Mouse (Mus musculus): Measurements from ENCODE around the gene Aldob. TPM values are rescaled to one million over a fixed set of nuclear protein-coding genes. Genes with fewer than 3 reads are reported as not detected.
"Not testable (repeated sequence)": the region's sequence is repeated elsewhere in the genome, so short reads cannot be mapped to it uniquely, and the experiment has no call there.

Aldob gene
- polyA plus RNA-seq, 1 experiment from 2014 or later = 529 TPM

- 67% methylated on average over 5 of the region's 5 CpGs for WGBS (ENCODE audit: insufficient replicate concordance)
- H3K4me1 ChIP-seq (ENCODE audit: control insufficient read depth, low read depth, low read length) = peaks cover 12% of the 10 kb centered on the region
- no peak overlapping the region for H3K27ac ChIP-seq (ENCODE audit: low read length)
- no peak overlapping the region for H3K9ac ChIP-seq (ENCODE audit: low read depth, low read length)
- H3K9me3 ChIP-seq (replicated peaks; ENCODE audit: control insufficient read depth, low read length) = no peaks in the 10 kb centered on the region
- peak overlapping the region; percentile 25 for H3K4me3 ChIP-seq (ENCODE audit: low read depth, low read length)
- H3K36me3 ChIP-seq (ENCODE audit: control insufficient read depth, insufficient read depth) = peaks cover 13% of the 10 kb centered on the region
- H3K4me2 ChIP-seq (ENCODE audit: low read depth, low read length) = peak overlapping the region; percentile 40
- H3K27me3 ChIP-seq (ENCODE audit: control insufficient read depth, insufficient read depth, low read depth, low read length) = no peaks in the 10 kb centered on the region
- ATAC-seq (ENCODE audit: low read depth) = no peak
Measured at GRCm38 (mm10) chr4:49519476-49519875, 29.9 kb downstream of the Aldob start.

GRCm38 (mm10) chr4:49514441-49514840 is 34.9 kb downstream of the Aldob start:
- Histone ChIP-seq H3K27ac (ENCODE audit: low read length) (no peak overlapping the region), H3K4me3 (ENCODE audit: low read depth, low read length) (no peak overlapping the region), H3K36me3 (ENCODE audit: control insufficient read depth, insufficient read depth) (peaks cover 19% of the 10 kb centered on the region), H3K9ac (ENCODE audit: low read depth, low read length) (no peak overlapping the region), H3K27me3 (ENCODE audit: control insufficient read depth, insufficient read depth, low read depth, low read length) (no peaks in the 10 kb centered on the region), H3K4me1 (ENCODE audit: control insufficient read depth, low read depth, low read length) (peaks cover 6% of the 10 kb centered on the region), H3K4me2 (ENCODE audit: low read depth, low read length) (no peak overlapping the region), H3K9me3 (replicated peaks; ENCODE audit: control insufficient read depth, low read length) (no peaks in the 10 kb centered on the region)
- 91% methylated on average over 6 of the region's 6 CpGs for WGBS (ENCODE audit: insufficient replicate concordance)
- no peak for ATAC-seq (ENCODE audit: low read depth)

DNA sequence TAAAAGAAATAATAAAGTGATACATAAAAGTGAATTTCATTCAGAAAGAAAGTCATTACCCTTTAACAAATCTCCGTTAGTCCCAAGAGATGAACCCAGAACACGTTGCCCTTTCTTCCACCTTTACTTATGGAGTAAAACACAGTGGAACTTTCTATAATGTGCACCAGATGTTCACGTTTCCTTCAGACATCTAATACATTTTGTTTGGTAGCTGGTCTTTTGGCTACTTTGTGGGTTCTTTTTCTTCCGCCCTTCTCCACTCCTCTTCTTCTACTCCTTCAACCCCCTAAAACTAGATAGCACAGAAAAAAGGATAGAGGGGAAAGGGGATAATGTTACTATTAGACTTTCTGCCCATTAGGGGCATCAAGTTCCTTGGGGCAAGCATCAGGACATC is 36.7 kb downstream of the Aldob start:
- Histone ChIP-seq H3K4me2 (ENCODE audit: low read depth, low read length) (no peak overlapping the region), H3K9me3 (replicated peaks; ENCODE audit: control insufficient read depth, low read length) (no peaks in the 10 kb centered on the region), H3K27ac (ENCODE audit: low read length) (no peak overlapping the region), H3K4me3 (ENCODE audit: low read depth, low read length) (no peak overlapping the region), H3K4me1 (ENCODE audit: control insufficient read depth, low read depth, low read length) (no peaks in the 10 kb centered on the region; the same call in 1 of the 2 replicates), H3K36me3 (ENCODE audit: control insufficient read depth, insufficient read depth) (peaks cover 15% of the 10 kb centered on the region), H3K9ac (ENCODE audit: low read depth, low read length) (no peak overlapping the region), H3K27me3 (ENCODE audit: control insufficient read depth, insufficient read depth, low read depth, low read length) (no peaks in the 10 kb centered on the region)
- 85% methylated on average over 4 of the region's 4 CpGs for WGBS (ENCODE audit: insufficient replicate concordance)
- ATAC-seq (ENCODE audit: low read depth) = no peak

DNA sequence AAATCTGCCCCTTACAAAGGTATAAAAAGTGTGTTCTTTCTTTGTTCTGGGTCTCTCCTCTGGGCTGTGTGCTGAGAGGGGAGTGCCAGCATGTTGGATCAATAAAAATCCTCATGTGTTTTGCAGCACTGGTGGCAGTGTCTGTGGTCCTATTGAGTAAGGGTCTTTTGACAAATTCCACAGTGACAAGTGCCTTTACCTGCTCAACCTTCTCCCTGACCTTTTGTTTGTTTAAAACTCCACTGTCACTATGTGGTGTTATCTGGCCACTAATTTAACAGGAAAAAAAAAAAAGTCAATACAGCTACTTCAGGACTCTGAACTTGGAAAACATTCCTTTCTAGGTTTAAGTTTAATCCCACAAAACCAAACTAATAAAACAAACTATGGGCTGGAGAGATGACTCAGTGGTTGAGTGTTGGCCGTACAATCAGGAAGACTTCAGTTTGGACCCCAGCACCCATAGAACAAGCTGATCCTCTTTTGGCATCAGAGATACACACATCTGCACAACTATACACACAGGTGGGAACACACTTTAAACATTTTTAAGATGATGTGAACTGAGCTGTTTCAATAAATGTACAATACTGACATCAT is 39.0 kb downstream of the Aldob start:
- H3K27ac ChIP-seq (ENCODE audit: low read length) = peak overlapping the region; percentile 69
- 63% methylated on average over 1 of the region's 1 CpGs for WGBS (ENCODE audit: insufficient replicate concordance)
- H3K27me3 ChIP-seq (ENCODE audit: control insufficient read depth, insufficient read depth, low read depth, low read length); H3K9me3 ChIP-seq (replicated peaks; ENCODE audit: control insufficient read depth, low read length); H3K4me2 ChIP-seq (ENCODE audit: low read depth, low read length); H3K4me3 ChIP-seq (ENCODE audit: low read depth, low read length); H3K4me1 ChIP-seq (ENCODE audit: control insufficient read depth, low read depth, low read length); H3K9ac ChIP-seq (ENCODE audit: low read depth, low read length): not testable (repeated sequence)
- H3K36me3 ChIP-seq (ENCODE audit: control insufficient read depth, insufficient read depth) = peaks cover 15% of the 10 kb centered on the region
- peak; percentile 77 for ATAC-seq (ENCODE audit: low read depth)

GRCm38 (mm10) chr4:49509183-49509582 is 40.2 kb downstream of the Aldob start:
- Histone ChIP-seq H3K4me3 (ENCODE audit: low read depth, low read length) (no peak overlapping the region), H3K9me3 (replicated peaks; ENCODE audit: control insufficient read depth, low read length) (no peaks in the 10 kb centered on the region), H3K27ac (ENCODE audit: low read length) (no peak overlapping the region), H3K4me1 (ENCODE audit: control insufficient read depth, low read depth, low read length) (0 out of 2 replicates have a peak, but pooled peaks cover 3% of the 10 kb centered on the region), H3K36me3 (ENCODE audit: control insufficient read depth, insufficient read depth) (peaks cover 9% of the 10 kb centered on the region), H3K4me2 (ENCODE audit: low read depth, low read length) (no peak overlapping the region), H3K27me3 (ENCODE audit: control insufficient read depth, insufficient read depth, low read depth, low read length) (no peaks in the 10 kb centered on the region), H3K9ac (ENCODE audit: low read depth, low read length) (no peak overlapping the region)
- 62% methylated on average over 2 of the region's 2 CpGs for WGBS (ENCODE audit: insufficient replicate concordance)
- peak; percentile 61 for ATAC-seq (ENCODE audit: low read depth)

DNA sequence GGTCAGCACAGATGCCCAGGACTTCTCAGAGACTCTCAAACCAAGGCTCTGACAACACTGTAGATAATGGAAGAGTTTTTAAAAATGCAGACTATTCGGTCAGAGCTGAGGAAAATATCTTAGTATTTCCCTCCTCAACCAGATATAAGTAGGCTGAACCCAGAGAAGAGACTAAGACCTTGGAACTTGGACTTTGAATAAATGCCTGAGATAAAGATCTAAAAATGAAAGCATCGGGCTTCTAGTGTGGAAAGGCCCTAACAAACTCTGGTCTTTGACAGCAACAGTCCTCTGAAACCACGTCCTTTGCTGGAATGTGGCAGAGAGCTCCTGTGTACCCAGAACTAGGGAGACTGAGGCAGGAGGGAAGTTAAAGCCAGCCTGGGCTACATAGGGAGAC is 43.0 kb downstream of the Aldob start, which contains the start of gene Baat:
Gene Baat, minus strand, starts transcription at position 172 of the 400 bp plus-strand sequence.
- Histone ChIP-seq H3K36me3 (ENCODE audit: control insufficient read depth, insufficient read depth) (no peaks in the 10 kb centered on the region), H3K9me3 (replicated peaks; ENCODE audit: control insufficient read depth, low read length) (no peaks in the 10 kb centered on the region), H3K27ac (ENCODE audit: low read length) (peak within 1 kb of the TSS; percentile 28; the same call in 1 of the 2 replicates), H3K4me1 (ENCODE audit: control insufficient read depth, low read depth, low read length) (peaks cover 3% of the 10 kb centered on the region; the same call in 1 of the 2 replicates), H3K9ac (ENCODE audit: low read depth, low read length) (no peak within 1 kb of the TSS), H3K4me3 (ENCODE audit: low read depth, low read length) (no peak within 1 kb of the TSS), H3K27me3 (ENCODE audit: control insufficient read depth, insufficient read depth, low read depth, low read length) (no peaks in the 10 kb centered on the region), H3K4me2 (ENCODE audit: low read depth, low read length) (no peak within 1 kb of the TSS)
- ATAC-seq (ENCODE audit: low read depth) = no peak
- 44% methylated on average over 3 of the region's 3 CpGs for WGBS (ENCODE audit: insufficient replicate concordance)

DNA sequence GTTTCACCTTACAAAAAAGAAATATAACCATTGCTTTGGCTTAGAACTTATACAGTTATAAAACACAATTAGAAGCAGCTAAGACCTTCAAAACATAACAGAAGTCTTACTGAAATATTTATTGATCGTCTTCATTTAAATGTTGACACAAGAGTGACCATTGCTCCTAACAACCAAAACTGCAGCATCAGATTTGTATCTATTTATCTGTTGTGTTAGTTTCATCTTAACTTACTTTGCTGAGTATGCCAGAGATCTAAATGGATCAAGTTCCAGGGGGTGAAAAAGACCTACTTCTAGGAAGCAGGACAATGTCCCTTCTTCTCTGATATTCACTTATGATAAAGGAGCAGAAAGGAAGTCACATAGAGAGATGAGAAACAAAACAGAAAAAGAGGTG is 45.8 kb downstream of the Aldob start:
- peaks cover 3% of the 10 kb centered on the region; the same call in 1 of the 2 replicates for H3K4me1 ChIP-seq (ENCODE audit: control insufficient read depth, low read depth, low read length)
- WGBS (ENCODE audit: insufficient replicate concordance) = 47% methylated on average over 1 of the region's 1 CpGs
- ATAC-seq (ENCODE audit: low read depth) = no peak
- no peaks in the 10 kb centered on the region for H3K27me3 ChIP-seq (ENCODE audit: control insufficient read depth, insufficient read depth, low read depth, low read length)
- H3K4me2 ChIP-seq (ENCODE audit: low read depth, low read length) = no peak overlapping the region
- no peak overlapping the region for H3K4me3 ChIP-seq (ENCODE audit: low read depth, low read length)
- H3K36me3 ChIP-seq (ENCODE audit: control insufficient read depth, insufficient read depth) = no peaks in the 10 kb centered on the region
- no peaks in the 10 kb centered on the region for H3K9me3 ChIP-seq (replicated peaks; ENCODE audit: control insufficient read depth, low read length)
- H3K27ac ChIP-seq (ENCODE audit: low read length) = no peak overlapping the region
- H3K9ac ChIP-seq (ENCODE audit: low read depth, low read length) = no peak overlapping the region

Other genes starting within 250 kb of the Aldob start
- 0.32 and 0.57 TPM in 2 replicates for gene Acnat2, start 141.4 kb downstream of the Aldob start, polyA plus RNA-seq (2015; fragmentation: Nextera tagmentation; extraction: Ambion mirVana)
- gene Acnat1, start 75.6 kb downstream of the Aldob start, polyA plus RNA-seq (2015; fragmentation: Nextera tagmentation; extraction: Ambion mirVana) = 0.86 and 1.1 TPM in 2 replicates
- 2.9 and 3.3 TPM in 2 replicates for gene Baat, start 43.0 kb downstream of the Aldob start, polyA plus RNA-seq (2015; fragmentation: Nextera tagmentation; extraction: Ambion mirVana)
- gene Mrpl50, start 28.5 kb downstream of the Aldob start, polyA plus RNA-seq (2015; fragmentation: Nextera tagmentation; extraction: Ambion mirVana) = 54.4 and 56.9 TPM in 2 replicates
- gene Zfp189, start 28.4 kb downstream of the Aldob start, polyA plus RNA-seq (2015; fragmentation: Nextera tagmentation; extraction: Ambion mirVana) = 3.5 and 3.8 TPM in 2 replicates
- 5.6 and 6.1 TPM in 2 replicates for gene Tmem246, start 48.3 kb upstream of the Aldob start, polyA plus RNA-seq (2015; fragmentation: Nextera tagmentation; extraction: Ambion mirVana)
- gene Rnf20, start 82.5 kb upstream of the Aldob start, polyA plus RNA-seq (2015; fragmentation: Nextera tagmentation; extraction: Ambion mirVana) = 13.6 and 13.7 TPM in 2 replicates
- not detected in 2 replicates for gene Ppp3r2, start 132.5 kb upstream of the Aldob start, polyA plus RNA-seq (2015; fragmentation: Nextera tagmentation; extraction: Ambion mirVana)

Data from liver, embryonic 16.5 days (tissue).